In genomic region chr19:5407133-5407532, GRCm38 (mm10) we compare ENCODE assay signal across 9 mouse cellular contexts. TPM values are rescaled to one million over a fixed set of nuclear protein-coding genes. Genes with fewer than 3 reads are reported as not detected.
DNase-seq lines count a peak whose midpoint lies in the region; ATAC-seq and TF ChIP-seq lines count a peak whose summit lies in the region.
"Had no signal": no experiment of that assay in that cellular context is flagged by ENCODE, and none has a peak within 500 bp of the region (broad histone marks: within the 10 kb centered on the region; RNA-seq: fewer than 3 reads in every experiment).

No protein-coding gene starts in this region.

- no peaks in the 10 kb centered on the region for H3K27me3 ChIP-seq in hindbrain, embryonic 12.5 days
- no peaks in the 10 kb centered on the region for H3K27me3 ChIP-seq in limb, embryonic 13.5 days
- no peaks in the 10 kb centered on the region for H3K27me3 ChIP-seq in midbrain, embryonic 13.5 days
- H3K27me3 ChIP-seq in stomach, postnatal 0 days (ENCODE audit: control insufficient read depth, insufficient read depth, low read length), result no peaks in the 10 kb centered on the region

- H3K4me3 ChIP-seq in brown adipose tissue, adult 24 weeks (ENCODE audit: insufficient read depth, low read depth, low read length), result peak overlapping the region; percentile 92
- peak overlapping the region; percentile 40 for H3K4me3 ChIP-seq in hindbrain, embryonic 12.5 days
- peak overlapping the region; percentile 54 for H3K4me3 ChIP-seq in limb, embryonic 13.5 days
- peak overlapping the region; percentile 62 for H3K4me3 ChIP-seq in midbrain, embryonic 13.5 days (replicated peaks)
- H3K4me3 ChIP-seq in stomach, postnatal 0 days (ENCODE audit: low read depth, low read length), result peak overlapping the region; percentile 59

- 13% methylated on average over 7 of the region's 7 CpGs for WGBS in hindbrain, embryonic 12.5 days
- WGBS in limb, embryonic 13.5 days, result 19% methylated on average over 7 of the region's 7 CpGs
- 15% methylated on average over 7 of the region's 7 CpGs for WGBS in midbrain, embryonic 13.5 days
- 12% methylated on average over 7 of the region's 7 CpGs for WGBS in stomach, postnatal 0 days

- H3K36me3 ChIP-seq in hindbrain, embryonic 12.5 days, result no peaks in the 10 kb centered on the region
- H3K36me3 ChIP-seq in limb, embryonic 13.5 days, result peaks cover 4% of the 10 kb centered on the region; the same call in 1 of the 2 replicates
- H3K36me3 ChIP-seq in midbrain, embryonic 13.5 days, result no peaks in the 10 kb centered on the region
- peaks cover 2% of the 10 kb centered on the region; the same call in 1 of the 2 replicates for H3K36me3 ChIP-seq in stomach, postnatal 0 days (ENCODE audit: control insufficient read depth, insufficient read depth, low read length)

- peak; percentile 81 for TF ChIP-seq CTCF in stomach, postnatal 0 days (IDR thresholded peaks at IDR 0.05; ENCODE audit: low read depth)

- peak overlapping the region; percentile 100 for H3K27ac ChIP-seq in brown adipose tissue, adult 24 weeks (replicated peaks; ENCODE audit: low read depth, low read length)
- H3K27ac ChIP-seq in hindbrain, embryonic 12.5 days, result peak overlapping the region; percentile 71
- H3K27ac ChIP-seq in limb, embryonic 13.5 days, result peak overlapping the region; percentile 85
- H3K27ac ChIP-seq in midbrain, embryonic 13.5 days, result peak overlapping the region; percentile 88
- H3K27ac ChIP-seq in stomach, postnatal 0 days (replicated peaks), result peak overlapping the region; percentile 98

- peak; percentile 82 for ATAC-seq in erythroid progenitor cell, adult 5-6 weeks (replicated peaks; ENCODE audit: low FRiP score, poor library complexity, severe bottlenecking)
- peak; percentile 44; the same call in 1 of the 2 replicates for ATAC-seq in hindbrain, embryonic 12.5 days (ENCODE audit: low FRiP score)
- peak; percentile 55; the same call in 1 of the 2 replicates for ATAC-seq in limb, embryonic 13.5 days (ENCODE audit: low FRiP score, low read depth)
- peak; percentile 41 for ATAC-seq in midbrain, embryonic 13.5 days
- peak; percentile 69 for ATAC-seq in stomach, postnatal 0 days (ENCODE audit: low FRiP score, low TSS enrichment)

- no peak for TF ChIP-seq EP300 in stomach, postnatal 0 days (optimal IDR thresholded peaks at IDR 0.05)

- H3K9me3 ChIP-seq in hindbrain, embryonic 12.5 days (replicated peaks), result no peaks in the 10 kb centered on the region
- H3K9me3 ChIP-seq in limb, embryonic 13.5 days, result no peaks in the 10 kb centered on the region
- H3K9me3 ChIP-seq in midbrain, embryonic 13.5 days, result no peaks in the 10 kb centered on the region
- H3K9me3 ChIP-seq in stomach, postnatal 0 days (ENCODE audit: control insufficient read depth, low read length), result no peaks in the 10 kb centered on the region

- H3K4me2 ChIP-seq in hindbrain, embryonic 12.5 days (replicated peaks), result peak overlapping the region; percentile 53
- peak overlapping the region; percentile 68 for H3K4me2 ChIP-seq in limb, embryonic 13.5 days (replicated peaks)
- H3K4me2 ChIP-seq in midbrain, embryonic 13.5 days (replicated peaks), result peak overlapping the region; percentile 81
- peak overlapping the region; percentile 74 for H3K4me2 ChIP-seq in stomach, postnatal 0 days (replicated peaks; ENCODE audit: low read depth)

- DNase-seq in heart, adult 18-20 months, result peak; percentile 70 to 81
- DNase-seq in heart, adult 8-10 months (ENCODE audit: low spot score), result no peak
- peak; percentile 77 for DNase-seq in stomach, postnatal 0 days (ENCODE audit: low spot score)

- H3K9ac ChIP-seq in hindbrain, embryonic 12.5 days, result peak overlapping the region; percentile 49
- peak overlapping the region; percentile 67 for H3K9ac ChIP-seq in limb, embryonic 13.5 days
- peak overlapping the region; percentile 77 for H3K9ac ChIP-seq in midbrain, embryonic 13.5 days (replicated peaks)
- peak overlapping the region; percentile 88 for H3K9ac ChIP-seq in stomach, postnatal 0 days (ENCODE audit: low read length)

- peaks cover 17% of the 10 kb centered on the region for H3K4me1 ChIP-seq in brown adipose tissue, adult 24 weeks (ENCODE audit: control insufficient read depth, insufficient read depth, insufficient read length, low read length)
- H3K4me1 ChIP-seq in hindbrain, embryonic 12.5 days, result peaks cover 13% of the 10 kb centered on the region
- H3K4me1 ChIP-seq in limb, embryonic 13.5 days, result peaks cover 26% of the 10 kb centered on the region
- H3K4me1 ChIP-seq in midbrain, embryonic 13.5 days (replicated peaks), result peaks cover 21% of the 10 kb centered on the region
- no peaks in the 10 kb centered on the region for H3K4me1 ChIP-seq in stomach, postnatal 0 days (replicated peaks; ENCODE audit: control insufficient read depth, insufficient read depth)

RNA-seq across cellular contexts. Expression of gene Tsga10ip, which starts 4.8 kb away (rescaled TPM):
- under 1 TPM in 1 of 2 experiments, not detected in 1; 0.59 TPM for total RNA-seq in heart, adult 18-20 months (2021)
- total RNA-seq in heart, adult 8-10 months (2022), result under 1 TPM; 0.25 to 0.75 (median 0.39) TPM
- not detected in 2 replicates for polyA plus RNA-seq in brown adipose tissue, adult 24 weeks (2012; ENCODE audit: insufficient read depth, insufficient read length, missing spikeins)
- not detected in 2 replicates for total RNA-seq in erythroid progenitor cell, adult 5-6 weeks (2015; ENCODE audit: low replicate concordance)
- total RNA-seq in erythroid progenitor cell, adult 5-6 weeks (2017; ENCODE audit: low replicate concordance), result not detected in 2 replicates
- polyA plus RNA-seq in hindbrain, embryonic 12.5 days (2016; fragmentation: Nextera tagmentation; extraction: Ambion mirVana), result 0.86 and 0.98 TPM in 2 replicates
- 0.15 and 0.31 TPM in 2 replicates for polyA plus RNA-seq in limb, embryonic 13.5 days (2015; fragmentation: Nextera tagmentation; extraction: Ambion mirVana)
- 0.32 and 0.55 TPM in 2 replicates for polyA plus RNA-seq in midbrain, embryonic 13.5 days (2015; fragmentation: Nextera tagmentation; extraction: Ambion mirVana)
- polyA plus RNA-seq in stomach, postnatal 0 days (2015; fragmentation: Nextera tagmentation; extraction: Ambion mirVana), result 0.44 TPM in 1 of 2 replicates, not detected in the other
- total RNA-seq: left cerebral cortex, postnatal 25 days had no signal

RNA-seq across cellular contexts. Expression of gene Drap1, which starts 17.6 kb away (rescaled TPM):
- 100 to 1,000 TPM; 301 to 320 TPM for total RNA-seq in heart, adult 18-20 months (2021)
- 100 to 1,000 TPM; 337 to 351 (median 343) TPM for total RNA-seq in heart, adult 8-10 months (2022)
- 293 and 410 TPM in 2 replicates for polyA plus RNA-seq in brown adipose tissue, adult 24 weeks (2012; ENCODE audit: insufficient read depth, insufficient read length, missing spikeins)
- 22.3 and 31.0 TPM in 2 replicates for total RNA-seq in erythroid progenitor cell, adult 5-6 weeks (2015; ENCODE audit: low replicate concordance)
- 8.3 and 25.4 TPM in 2 replicates for total RNA-seq in erythroid progenitor cell, adult 5-6 weeks (2017; ENCODE audit: low replicate concordance)
- 276 and 280 TPM in 2 replicates for polyA plus RNA-seq in hindbrain, embryonic 12.5 days (2016; fragmentation: Nextera tagmentation; extraction: Ambion mirVana)
- 301 and 336 TPM in 2 replicates for polyA plus RNA-seq in limb, embryonic 13.5 days (2015; fragmentation: Nextera tagmentation; extraction: Ambion mirVana)
- 303 and 313 TPM in 2 replicates for polyA plus RNA-seq in midbrain, embryonic 13.5 days (2015; fragmentation: Nextera tagmentation; extraction: Ambion mirVana)
- polyA plus RNA-seq in stomach, postnatal 0 days (2015; fragmentation: Nextera tagmentation; extraction: Ambion mirVana), result 196 and 203 TPM in 2 replicates

RNA-seq across cellular contexts. Expression of gene AI837181, which starts 17.8 kb away (rescaled TPM):
- 10 to 100 TPM; 32.1 to 38.3 TPM for total RNA-seq in heart, adult 18-20 months (2021)
- total RNA-seq in heart, adult 8-10 months (2022), result 10 to 100 TPM; 34.1 to 40.6 (median 36.2) TPM
- polyA plus RNA-seq in brown adipose tissue, adult 24 weeks (2012; ENCODE audit: insufficient read depth, insufficient read length, missing spikeins), result 23.8 and 27.1 TPM in 2 replicates
- 11.7 and 16.2 TPM in 2 replicates for total RNA-seq in erythroid progenitor cell, adult 5-6 weeks (2015; ENCODE audit: low replicate concordance)
- 1.9 and 13.7 TPM in 2 replicates for total RNA-seq in erythroid progenitor cell, adult 5-6 weeks (2017; ENCODE audit: low replicate concordance)
- polyA plus RNA-seq in hindbrain, embryonic 12.5 days (2016; fragmentation: Nextera tagmentation; extraction: Ambion mirVana), result 59.0 and 59.6 TPM in 2 replicates
- 74.6 and 77.9 TPM in 2 replicates for polyA plus RNA-seq in limb, embryonic 13.5 days (2015; fragmentation: Nextera tagmentation; extraction: Ambion mirVana)
- polyA plus RNA-seq in midbrain, embryonic 13.5 days (2015; fragmentation: Nextera tagmentation; extraction: Ambion mirVana), result 51.6 and 60.3 TPM in 2 replicates
- polyA plus RNA-seq in stomach, postnatal 0 days (2015; fragmentation: Nextera tagmentation; extraction: Ambion mirVana), result 36.5 and 38.6 TPM in 2 replicates

RNA-seq across cellular contexts. Expression of gene Sart1, which starts 18.6 kb away (rescaled TPM):
- total RNA-seq in heart, adult 18-20 months (2021), result 10 to 100 TPM; 47.8 to 48.1 TPM
- 10 to 100 TPM; 53.9 to 61.4 (median 59.2) TPM for total RNA-seq in heart, adult 8-10 months (2022)
- polyA plus RNA-seq in brown adipose tissue, adult 24 weeks (2012; ENCODE audit: insufficient read depth, insufficient read length, missing spikeins), result 30.8 and 31.2 TPM in 2 replicates
- total RNA-seq in erythroid progenitor cell, adult 5-6 weeks (2015; ENCODE audit: low replicate concordance), result 73.4 and 90.8 TPM in 2 replicates
- 62.2 and 94.3 TPM in 2 replicates for total RNA-seq in erythroid progenitor cell, adult 5-6 weeks (2017; ENCODE audit: low replicate concordance)
- polyA plus RNA-seq in hindbrain, embryonic 12.5 days (2016; fragmentation: Nextera tagmentation; extraction: Ambion mirVana), result 106 and 111 TPM in 2 replicates
- 81.8 and 84.8 TPM in 2 replicates for polyA plus RNA-seq in limb, embryonic 13.5 days (2015; fragmentation: Nextera tagmentation; extraction: Ambion mirVana)
- 74.3 and 78.8 TPM in 2 replicates for polyA plus RNA-seq in midbrain, embryonic 13.5 days (2015; fragmentation: Nextera tagmentation; extraction: Ambion mirVana)
- 30.9 and 34.1 TPM in 2 replicates for polyA plus RNA-seq in stomach, postnatal 0 days (2015; fragmentation: Nextera tagmentation; extraction: Ambion mirVana)

RNA-seq across cellular contexts. Expression of gene Banf1, which starts 40.2 kb away (rescaled TPM):
- total RNA-seq in heart, adult 18-20 months (2021), result 100 to 1,000 TPM; 121 to 125 TPM
- total RNA-seq in heart, adult 8-10 months (2022), result 100 to 1,000 TPM; 110 to 123 (median 117) TPM
- polyA plus RNA-seq in brown adipose tissue, adult 24 weeks (2012; ENCODE audit: insufficient read depth, insufficient read length, missing spikeins), result 133 and 162 TPM in 2 replicates
- 150 and 163 TPM in 2 replicates for total RNA-seq in erythroid progenitor cell, adult 5-6 weeks (2015; ENCODE audit: low replicate concordance)
- 29.1 and 34.9 TPM in 2 replicates for total RNA-seq in erythroid progenitor cell, adult 5-6 weeks (2017; ENCODE audit: low replicate concordance)
- polyA plus RNA-seq in hindbrain, embryonic 12.5 days (2016; fragmentation: Nextera tagmentation; extraction: Ambion mirVana), result 309 and 324 TPM in 2 replicates
- polyA plus RNA-seq in limb, embryonic 13.5 days (2015; fragmentation: Nextera tagmentation; extraction: Ambion mirVana), result 442 and 445 TPM in 2 replicates
- 366 and 375 TPM in 2 replicates for polyA plus RNA-seq in midbrain, embryonic 13.5 days (2015; fragmentation: Nextera tagmentation; extraction: Ambion mirVana)
- 279 and 293 TPM in 2 replicates for polyA plus RNA-seq in stomach, postnatal 0 days (2015; fragmentation: Nextera tagmentation; extraction: Ambion mirVana)

Comparison
In these comparisons a context has a peak if more than half of its experiments do, and no peak if none do; other contexts are left out.
1. H3K4me3 ChIP-seq: peak in every context shown above with its lines; median percentile 92 in brown adipose tissue, adult 24 weeks; 62 in midbrain, embryonic 13.5 days; 59 in stomach, postnatal 0 days; 54 in limb, embryonic 13.5 days; 40 in hindbrain, embryonic 12.5 days.